Mouse (Mus musculus): Measurements from ENCODE around the gene Nr4a1.

DNA sequence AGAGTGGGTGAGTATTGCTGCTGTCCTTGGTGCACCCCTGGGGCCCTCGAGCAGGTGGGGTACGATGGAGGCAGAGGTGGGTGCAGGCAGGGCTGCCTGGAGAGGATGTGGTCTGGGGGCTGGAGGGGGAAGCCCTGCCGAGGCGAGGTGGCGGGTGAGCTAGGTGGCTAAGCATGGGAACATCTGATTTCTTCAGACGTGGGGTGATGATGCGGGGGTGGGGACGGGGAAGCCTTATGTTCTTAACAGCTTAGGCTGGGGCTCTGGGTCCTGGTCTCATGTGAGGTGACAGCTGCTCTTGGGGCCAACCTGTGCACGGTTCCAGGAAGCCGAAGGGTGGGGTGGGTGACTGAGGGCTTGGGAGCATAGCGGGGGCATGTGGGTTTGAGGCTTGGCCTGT lies 4.4 kb downstream of the Nr4a1 start:
- TF ChIP-seq CTCF (IDR thresholded peaks at IDR 0.05; ENCODE audit: control insufficient read depth, insufficient read depth, low read length) = no peak
- no peak for TF ChIP-seq POLR2A (IDR thresholded peaks at IDR 0.05; ENCODE audit: borderline replicate concordance, control insufficient read depth, low read depth, low read length)
